Mouse (Mus musculus) MEL (cell line): ENCODE data around the gene Dbnl. TPM values are rescaled to one million over a fixed set of nuclear protein-coding genes. Genes with fewer than 3 reads are reported as not detected.

Source experiments
- DNase-seq: peaks from one replicate; pipeline ENCODE4 v3.0.0; 2011; ENCODE audit warnings: low read depth, low spot score
- H3K27ac ChIP-seq: 2 replicates; pipeline ENCODE4 v1.5.1; 2012; ENCODE audit warnings: low read depth, mild to moderate bottlenecking, control low read depth, low read length, moderate library complexity; ENCODE audit not compliant: control insufficient read depth
- H3K27me3 ChIP-seq, 2 experiments: fragments of 150-350 bp in 1 of 2; sonication (generic) in 1 of 2; 2 replicates each; pipeline ENCODE4 v1.6.1; 2012; ENCODE audit warnings: low read length in 2 of 2, mild to moderate bottlenecking in 2 of 2, improper control_type of control experiment in 1 of 2, moderate library complexity in 1 of 2; ENCODE audit not compliant: insufficient read depth in 2 of 2, control insufficient read depth in 1 of 2
- H3K36me3 ChIP-seq, 2 experiments: 2 replicates each; pipeline ENCODE4 v1.6.1; 2012 to 2014; ENCODE audit warnings: low read length in 2 of 2, improper control_type of control experiment in 1 of 2, inconsistent platforms in 1 of 2, mild to moderate bottlenecking in 1 of 2; ENCODE audit not compliant: insufficient read depth in 2 of 2, control insufficient read depth in 1 of 2
- H3K4me1 ChIP-seq, 2 experiments: fragments of 150-350 bp in 1 of 2; sonication (generic) in 1 of 2; 2 replicates each; pipeline ENCODE4 v1.6.1; 2012; ENCODE audit warnings: low read length in 2 of 2, improper control_type of control experiment in 1 of 2, mild to moderate bottlenecking in 1 of 2; ENCODE audit not compliant: insufficient read depth in 2 of 2, control insufficient read depth in 1 of 2
- H3K4me3 ChIP-seq, 2 experiments: fragments of 150-350 bp in 1 of 2; sonication (generic) in 1 of 2; 2 replicates each; pipeline ENCODE4 v1.5.1; 2012; ENCODE audit warnings: low read depth in 2 of 2, low read length in 2 of 2, mild to moderate bottlenecking in 2 of 2, moderate library complexity in 2 of 2, control low read depth in 1 of 2, improper control_type of control experiment in 1 of 2; ENCODE audit not compliant: control insufficient read depth in 1 of 2, insufficient read depth in 1 of 2
- H3K79me2 ChIP-seq: 2 replicates; pipeline ENCODE4 v1.6.1; 2012; ENCODE audit warnings: mild to moderate bottlenecking, low read length, moderate library complexity; ENCODE audit not compliant: control insufficient read depth, poor library complexity, insufficient read depth
- H3K9ac ChIP-seq: 2 replicates; pipeline ENCODE4 v1.6.1; 2012; ENCODE audit warnings: low read depth, mild to moderate bottlenecking, control low read depth, low read length, moderate library complexity; ENCODE audit not compliant: control insufficient read depth, poor library complexity, severe bottlenecking
- H3K9me3 ChIP-seq: fragments of 150-350 bp; sonication (generic); replicated peaks from 2 replicates; pipeline ENCODE4 v1.6.1; 2012; ENCODE audit warnings: mild to moderate bottlenecking, low read length, improper control_type of control experiment, moderate library complexity; ENCODE audit not compliant: insufficient read depth
- CHD1 ChIP-seq: IDR thresholded peaks from 2 replicates; pipeline ENCODE4 v1.6.1; 2012; ENCODE audit warnings: low read depth, mild to moderate bottlenecking, inconsistent platforms, low read length, improper control_type of control experiment
- CHD2 ChIP-seq: IDR thresholded peaks from 2 replicates; pipeline ENCODE4 v1.6.1; 2011; ENCODE audit warnings: low read length, improper control_type of control experiment
- E2F4 ChIP-seq: IDR thresholded peaks from 2 replicates; pipeline ENCODE4 v1.6.1; 2011; ENCODE audit warnings: low read depth, low read length, improper control_type of control experiment, borderline replicate concordance
- ELF1 ChIP-seq: IDR thresholded peaks from 2 replicates; pipeline ENCODE4 v1.6.1; 2014; ENCODE audit warnings: low read depth, mild to moderate bottlenecking, inconsistent platforms, low read length, improper control_type of control experiment, moderate library complexity
- GABPA ChIP-seq: IDR thresholded peaks from 2 replicates; pipeline ENCODE4 v1.6.1; 2012; ENCODE audit warnings: low read depth, mild to moderate bottlenecking, inconsistent platforms, low read length, improper control_type of control experiment, moderate library complexity
- HCFC1 ChIP-seq: IDR thresholded peaks from 2 replicates; pipeline ENCODE4 v1.6.1; 2012; ENCODE audit warnings: low read depth, mild to moderate bottlenecking, inconsistent platforms, low read length, improper control_type of control experiment, moderate library complexity
- KAT2A ChIP-seq: conservative IDR thresholded peaks from 2 replicates; pipeline ENCODE4 v1.6.1; 2012; ENCODE audit warnings: low read depth, low read length, improper control_type of control experiment, inconsistent platforms
- MAFK ChIP-seq: IDR thresholded peaks from 2 replicates; pipeline ENCODE4 v1.6.1; 2011; ENCODE audit warnings: low read depth, mild to moderate bottlenecking, low read length, improper control_type of control experiment, borderline replicate concordance
- MAZ ChIP-seq: IDR thresholded peaks from 2 replicates; pipeline ENCODE4 v1.6.1; 2012; ENCODE audit warnings: low read depth, mild to moderate bottlenecking, inconsistent platforms, low read length, improper control_type of control experiment
- MXI1 ChIP-seq: IDR thresholded peaks from 2 replicates; pipeline ENCODE4 v1.6.1; 2011; ENCODE audit warnings: mild to moderate bottlenecking, low read depth, low read length, improper control_type of control experiment
- MYC ChIP-seq: IDR thresholded peaks from 2 replicates; pipeline ENCODE4 v1.6.1; 2011; ENCODE audit warnings: low read depth, mild to moderate bottlenecking, low read length, improper control_type of control experiment, moderate library complexity
- NELFE ChIP-seq: IDR thresholded peaks from 2 replicates; pipeline ENCODE4 v1.6.1; 2011; ENCODE audit warnings: low read depth, low read length, improper control_type of control experiment
- NRF1 ChIP-seq: IDR thresholded peaks from 2 replicates; pipeline ENCODE4 v1.6.1; 2014; ENCODE audit warnings: low read depth, mild to moderate bottlenecking, inconsistent platforms, low read length, improper control_type of control experiment, moderate library complexity; ENCODE audit not compliant: poor library complexity, insufficient read depth, severe bottlenecking
- POLR2A ChIP-seq, 2 experiments: IDR thresholded peaks; 2 replicates each; pipeline ENCODE4 v1.6.1; 2011 to 2012; ENCODE audit warnings: low read length in 2 of 2, mild to moderate bottlenecking in 2 of 2, control low read depth in 1 of 2, improper control_type of control experiment in 1 of 2, low read depth in 1 of 2, moderate library complexity in 1 of 2; ENCODE audit not compliant: control insufficient read depth in 1 of 2, insufficient read depth in 1 of 2, poor library complexity in 1 of 2
- POLR2AphosphoS5 ChIP-seq: IDR thresholded peaks from 2 replicates; pipeline ENCODE4 v1.6.1; 2012; ENCODE audit warnings: low read depth, borderline replicate concordance, mild to moderate bottlenecking, inconsistent platforms, low read length, moderate library complexity, mixed read lengths
- RAD21 ChIP-seq: IDR thresholded peaks from 2 replicates; pipeline ENCODE4 v1.6.1; 2011; ENCODE audit warnings: mild to moderate bottlenecking, low read depth, low read length, improper control_type of control experiment
- SIN3A ChIP-seq: IDR thresholded peaks from 2 replicates; pipeline ENCODE4 v1.6.1; 2012; ENCODE audit warnings: low read length, improper control_type of control experiment, inconsistent platforms
- SMC3 ChIP-seq: IDR thresholded peaks from 2 replicates; pipeline ENCODE4 v1.6.1; 2011; ENCODE audit warnings: low read depth, low read length, improper control_type of control experiment
- TBP ChIP-seq: IDR thresholded peaks from 2 replicates; pipeline ENCODE4 v1.8.0; 2011; ENCODE audit warnings: low read depth, low read length, improper control_type of control experiment
- USF1 ChIP-seq: IDR thresholded peaks from 2 replicates; pipeline ENCODE4 v1.6.1; 2014; ENCODE audit warnings: low read depth, mild to moderate bottlenecking, inconsistent platforms, low read length, improper control_type of control experiment, moderate library complexity
- USF2 ChIP-seq, 2 experiments: IDR thresholded peaks; 2 replicates each; pipeline ENCODE4 v1.6.1; 2011 to 2012; ENCODE audit warnings: improper control_type of control experiment in 2 of 2, low read length in 2 of 2, borderline replicate concordance in 1 of 2, inconsistent platforms in 1 of 2, low read depth in 1 of 2, mild to moderate bottlenecking in 1 of 2; ENCODE audit not compliant: insufficient read depth in 1 of 2
- ZKSCAN1 ChIP-seq: IDR thresholded peaks from 2 replicates; pipeline ENCODE4 v1.6.1; 2012; ENCODE audit warnings: low read depth, mild to moderate bottlenecking, inconsistent platforms, low read length, improper control_type of control experiment, moderate library complexity
- polyA plus RNA-seq, 2 experiments: library from polyadenylated mRNA; stranded (reverse) in 1 of 2; unstranded in 1 of 2; fragments of >175 nt in 1 of 2; fragments of >200 nt in 1 of 2; gene quantifications; 2 replicates each; pipeline versions ENCODE4 v1.2.1 to v1.2.4; 2012; ENCODE audit warnings: low replicate concordance in 2 of 2, low read depth in 1 of 2; ENCODE audit not compliant: insufficient read length in 2 of 2, insufficient read depth in 1 of 2, missing spikeins in 1 of 2
- total RNA-seq: library from RNA; depleted of rRNA; stranded (reverse); fragments of 300-350 nt; gene quantifications from 2 replicates; pipeline ENCODE4 v1.2.3, GENCODE M21; 2012

The Dbnl gene
- total and polyA plus RNA-seq, 3 experiments: 73.5 to 149 TPM; not detected in 1

DNA sequence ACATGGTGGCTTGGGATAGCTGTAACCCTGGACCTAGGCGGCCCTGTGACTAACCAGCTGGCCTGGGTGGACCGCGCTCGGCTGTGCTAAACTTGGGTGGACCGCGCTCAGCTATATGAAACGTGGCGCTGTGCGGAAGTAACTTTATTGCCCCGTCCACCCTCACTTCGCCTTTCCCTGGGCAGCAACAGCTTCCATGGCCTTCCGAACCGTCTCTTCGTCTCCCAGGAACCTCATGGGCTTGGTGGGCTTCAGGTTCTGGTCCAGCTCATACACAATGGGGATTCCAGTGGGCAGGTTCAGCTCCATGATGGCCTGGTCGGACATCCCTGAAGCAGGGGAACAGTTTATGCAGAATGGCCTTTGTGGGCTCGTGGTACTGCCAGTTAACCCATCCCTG lies 13.2 kb downstream of the Dbnl start:
- TF ChIP-seq MAZ (no peak), POLR2AphosphoS5 (no peak), USF2 (IDR thresholded peaks at IDR 0.05; ENCODE audit: borderline replicate concordance in 1 of 2, insufficient read depth in 1 of 2, low read depth in 1 of 2, low read length in 2 of 2) (no peak), HCFC1 (no peak), GABPA (no peak), CHD2 (no peak)
- DNase-seq: no peak
- Histone ChIP-seq H3K9me3 (no peaks in the 10 kb centered on the region), H3K27me3 (no peaks in the 10 kb centered on the region), H3K9ac (no peak overlapping the region), H3K79me2 (no peaks in the 10 kb centered on the region), H3K4me1 (peaks cover 18 to 35% of the 10 kb centered on the region in 2 experiments), H3K4me3 (no peak overlapping the region), H3K36me3 (peaks cover 2 to 21% of the 10 kb centered on the region in 2 experiments), H3K27ac (no peak overlapping the region)

- DNase-seq: no peak
- H3K9me3 ChIP-seq: no peaks in the 10 kb centered on the region
- no peak overlapping the region for H3K27ac ChIP-seq
- H3K4me3 ChIP-seq: no peak overlapping the region
- no peaks in the 10 kb centered on the region for H3K79me2 ChIP-seq
- peaks cover 2 to 22% of the 10 kb centered on the region in 2 experiments; a peak in 3 of 4 replicates for H3K36me3 ChIP-seq
- TF ChIP-seq SMC3: no peak
- no peak for TF ChIP-seq USF1
- TF ChIP-seq POLR2A (IDR thresholded peaks at IDR 0.05; ENCODE audit: control insufficient read depth in 1 of 2, insufficient read depth in 1 of 2, low read depth in 1 of 2, low read length in 2 of 2, poor library complexity in 1 of 2): no peak; a peak in 1 of 4 replicates
- TF ChIP-seq ZKSCAN1: no peak
- TF ChIP-seq SIN3A: no peak
- no peak for TF ChIP-seq POLR2AphosphoS5
- TF ChIP-seq ELF1: no peak
- TF ChIP-seq MXI1: no peak
- TF ChIP-seq TBP: no peak
- no peak for TF ChIP-seq NRF1
- no peak for TF ChIP-seq E2F4
- TF ChIP-seq CHD1: no peak
- no peak for TF ChIP-seq RAD21
- no peak for TF ChIP-seq NELFE
- TF ChIP-seq MYC: no peak
- no peak for TF ChIP-seq KAT2A
- TF ChIP-seq MAFK: no peak
- no peak overlapping the region for H3K9ac ChIP-seq
- no peaks in the 10 kb centered on the region for H3K27me3 ChIP-seq
- H3K4me1 ChIP-seq: peaks cover 20 to 35% of the 10 kb centered on the region in 2 experiments
Measured at GRCm38 (mm10) chr11:5802005-5802404, 13.7 kb downstream of the Dbnl start.
